Mouse (Mus musculus) subcutaneous adipose tissue, adult 2 months (tissue): ENCODE data around the gene Olfr1079. TPM values are rescaled to one million over a fixed set of nuclear protein-coding genes. Genes with fewer than 3 reads are reported as not detected.

Experiments used
- polyA plus RNA-seq: library from polyadenylated mRNA; depleted of rRNA; stranded (reverse); fragments of >200 nt; gene quantifications from 2 replicates; pipeline ENCODE4 v1.2.3, GENCODE M21; 2012; ENCODE audit warnings: low replicate concordance; rRNA removed

The Olfr1079 gene
- not detected in 2 replicates for polyA plus RNA-seq

DNA sequence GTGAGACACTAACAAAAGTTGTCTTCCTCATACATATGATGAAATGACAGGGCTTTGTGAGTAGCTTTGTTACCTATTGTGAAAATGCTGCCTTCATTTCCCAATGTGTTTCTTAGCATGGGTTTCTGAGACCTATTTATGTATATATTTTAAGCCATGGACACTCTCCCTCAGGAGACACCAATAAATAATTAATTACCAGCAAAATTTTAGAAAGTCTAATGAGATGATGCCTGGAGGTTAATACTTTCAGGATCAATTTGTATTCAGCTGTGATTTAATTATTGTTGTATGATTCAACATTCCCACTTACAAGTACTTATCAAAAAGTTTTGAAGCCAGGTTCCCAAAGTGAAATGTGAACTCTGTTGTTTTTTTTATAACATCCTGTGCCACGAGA, at the start of gene Olfr1079:
Olfr1079 (minus strand) TSS at position 101 of the 400 bp plus-strand sequence.

DNA sequence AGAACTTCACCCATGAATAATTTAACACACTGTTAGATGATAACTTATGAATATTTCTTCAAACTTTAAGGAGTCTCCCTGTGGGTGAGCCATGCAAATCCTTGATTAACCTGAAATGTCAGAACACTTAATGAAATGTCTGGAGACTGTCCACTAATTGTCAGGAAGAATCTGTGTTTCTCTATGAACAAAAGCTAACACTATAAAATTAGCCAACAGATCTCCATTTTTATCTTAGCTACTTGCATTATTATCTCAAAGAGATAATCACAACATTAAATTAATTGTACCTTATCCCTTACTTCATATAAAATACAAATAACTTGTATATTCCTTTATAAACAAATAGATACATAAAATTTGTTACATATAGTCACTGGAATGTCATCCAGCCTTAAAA, 15.9 kb upstream of the Olfr1079 start, which contains the start of gene Olfr1080:
Olfr1080 (minus strand) TSS at position 101 of the 400 bp plus-strand sequence.

GRCm38 (mm10) chr2:86508161-86508560, 34.1 kb downstream of the Olfr1079 start, which contains the start of gene Olfr1076:
Gene Olfr1076, plus strand, starts transcription at chr2:86508461.

GRCm38 (mm10) chr2:86487286-86487685, 55.0 kb downstream of the Olfr1079 start, which contains the start of gene Olfr228:
Gene Olfr228, minus strand, starts transcription at chr2:86487386.

Other genes with a start within 250 kb of the Olfr1079 start
- not detected in 2 replicates for gene Olfr1053, start 227.2 kb downstream of the Olfr1079 start, polyA plus RNA-seq
- gene Olfr1054, start 207.0 kb downstream of the Olfr1079 start, polyA plus RNA-seq: not detected in 2 replicates
- not detected in 2 replicates for gene Olfr1055, start 192.2 kb downstream of the Olfr1079 start, polyA plus RNA-seq
- gene Olfr1056, start 180.0 kb downstream of the Olfr1079 start, polyA plus RNA-seq: not detected in 2 replicates
- gene Olfr1057, start 164.1 kb downstream of the Olfr1079 start, polyA plus RNA-seq: not detected in 2 replicates
- not detected in 2 replicates for gene Olfr1058, start 153.9 kb downstream of the Olfr1079 start, polyA plus RNA-seq
- not detected in 2 replicates for gene Olfr1061, start 128.4 kb downstream of the Olfr1079 start, polyA plus RNA-seq
- gene Olfr1062, start 115.7 kb downstream of the Olfr1079 start, polyA plus RNA-seq: not detected in 2 replicates
- not detected in 2 replicates for gene Olfr1065, start 91.9 kb downstream of the Olfr1079 start, polyA plus RNA-seq
- gene Olfr1066, start 86.2 kb downstream of the Olfr1079 start, polyA plus RNA-seq: not detected in 2 replicates
- gene Olfr228, start 55.1 kb downstream of the Olfr1079 start, polyA plus RNA-seq: not detected in 2 replicates
- not detected in 2 replicates for gene Olfr1076, start 34.0 kb downstream of the Olfr1079 start, polyA plus RNA-seq
- gene Olfr1080, start 15.8 kb upstream of the Olfr1079 start, polyA plus RNA-seq: not detected in 2 replicates
- gene Olfr1082, start 56.5 kb upstream of the Olfr1079 start, polyA plus RNA-seq: not detected in 2 replicates
- gene Olfr1084, start 97.2 kb upstream of the Olfr1079 start, polyA plus RNA-seq: not detected in 2 replicates
- not detected in 2 replicates for gene Olfr1085, start 119.5 kb upstream of the Olfr1079 start, polyA plus RNA-seq
- not detected in 2 replicates for gene Olfr1086, start 137.6 kb upstream of the Olfr1079 start, polyA plus RNA-seq
- not detected in 2 replicates for gene Olfr1087, start 155.9 kb upstream of the Olfr1079 start, polyA plus RNA-seq
- gene Olfr1089, start 191.2 kb upstream of the Olfr1079 start, polyA plus RNA-seq: not detected in 2 replicates
- not detected in 2 replicates for gene Olfr1090, start 216.5 kb upstream of the Olfr1079 start, polyA plus RNA-seq
- gene Olfr1093, start 240.0 kb upstream of the Olfr1079 start, polyA plus RNA-seq: not detected in 2 replicates